Mouse (Mus musculus): ENCODE measurements around the gene Gm32802.
"Not testable (repeated sequence)": the region's sequence is repeated elsewhere in the genome, so short reads cannot be mapped to it uniquely, and the experiment has no call there.

Gm32802 gene

DNA sequence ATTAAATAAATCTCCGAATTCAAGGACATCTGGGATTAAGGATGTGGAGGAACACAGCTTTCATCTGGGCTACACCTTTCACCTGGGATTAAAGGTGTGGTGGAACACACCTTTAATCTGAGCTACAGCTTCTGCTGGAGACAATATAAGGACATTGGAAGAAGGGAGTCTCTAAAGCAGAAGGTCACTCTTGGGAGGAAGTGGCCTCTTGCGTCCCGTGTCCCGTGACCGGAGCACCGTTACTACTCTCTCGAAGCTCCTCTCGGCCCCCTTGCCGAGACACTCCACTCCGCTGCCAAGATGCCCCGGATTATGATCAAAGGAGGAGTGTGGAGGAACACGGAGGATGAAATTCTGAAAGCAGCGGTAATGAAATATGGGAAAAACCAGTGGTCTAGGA lies at the start of gene Gm32802:
Gene Gm32802, plus strand, starts transcription at position 301 of the 400 bp plus-strand sequence.
- DNase-seq (ENCODE audit: low spot score in 2 of 2) = not testable (repeated sequence)

DNA sequence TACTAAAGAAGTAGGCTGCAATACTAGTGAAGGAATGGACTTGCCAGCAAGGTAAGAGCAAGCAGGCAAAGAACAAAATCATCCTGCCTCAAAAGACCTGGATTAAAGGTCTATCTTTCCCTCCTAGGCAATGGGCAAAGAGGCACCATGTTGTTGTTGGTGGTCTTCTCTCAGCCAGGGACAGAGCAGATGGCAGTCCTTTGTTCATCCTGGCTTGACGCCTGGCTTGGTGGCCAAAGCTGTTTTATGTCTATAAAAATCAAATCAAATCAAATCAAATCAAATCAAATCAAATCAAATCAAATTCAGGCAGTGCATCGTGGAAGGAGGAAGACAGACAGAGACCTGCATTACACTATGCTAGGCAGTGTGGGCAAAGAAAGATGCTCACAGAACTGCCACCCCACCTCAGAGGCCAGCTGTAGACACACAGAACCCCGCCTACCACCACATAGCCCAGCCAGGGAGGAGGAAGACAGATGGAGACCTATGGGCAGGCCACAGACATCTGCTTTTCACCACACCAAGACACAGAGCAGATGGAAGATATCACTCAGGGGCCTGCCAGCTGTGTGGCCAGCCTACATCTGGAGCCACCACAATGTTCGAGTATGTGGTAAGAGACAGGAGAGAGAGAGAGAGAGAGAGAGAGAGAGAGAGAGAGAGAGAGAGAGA lies 42.6 kb upstream of the Gm32802 start:
- DNase-seq (ENCODE audit: low spot score in 2 of 2) = not testable (repeated sequence)

DNA sequence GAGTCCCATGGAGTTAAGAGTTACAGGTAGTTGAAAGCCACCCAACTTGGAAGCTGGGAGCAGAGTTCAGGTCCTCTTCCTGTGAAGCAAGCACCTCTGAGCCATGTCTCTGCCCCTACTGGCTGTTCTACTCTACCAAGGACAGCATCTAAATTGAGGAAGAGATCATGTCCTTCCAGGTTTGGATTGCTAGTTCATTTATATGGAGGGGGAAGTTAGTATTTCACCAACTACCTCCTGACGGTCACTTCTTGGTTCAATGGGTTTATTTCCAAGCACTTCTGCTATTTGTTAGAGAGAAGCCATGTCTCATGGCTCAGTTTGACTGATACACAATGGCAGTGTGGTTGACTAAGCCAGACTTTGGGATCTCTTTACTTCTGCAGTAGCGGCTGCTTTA lies 30.9 kb upstream of the Gm32802 start:
- DNase-seq (ENCODE audit: low spot score in 2 of 2) = not testable (repeated sequence)

DNA sequence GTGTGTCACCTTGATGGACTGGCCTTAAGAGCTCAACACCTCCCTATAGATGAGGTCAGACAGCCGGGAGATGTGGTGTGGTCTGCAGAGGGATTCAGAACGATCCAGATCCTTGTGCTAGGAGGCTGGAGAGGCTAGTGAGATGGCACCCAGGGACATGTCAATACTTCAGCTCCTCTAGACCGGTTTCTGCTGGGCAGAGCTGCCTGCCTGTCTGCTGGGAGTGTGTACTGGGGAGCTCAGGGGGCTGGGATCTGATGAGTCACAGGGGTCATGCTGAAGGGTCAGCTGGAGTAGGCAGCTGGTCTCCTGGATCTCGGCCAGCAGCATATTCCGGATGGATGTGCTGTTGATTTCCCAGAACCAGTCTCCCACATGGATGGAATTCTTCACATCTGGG lies 25.9 kb upstream of the Gm32802 start:
- not testable (repeated sequence) for DNase-seq (ENCODE audit: low spot score in 2 of 2)

DNA sequence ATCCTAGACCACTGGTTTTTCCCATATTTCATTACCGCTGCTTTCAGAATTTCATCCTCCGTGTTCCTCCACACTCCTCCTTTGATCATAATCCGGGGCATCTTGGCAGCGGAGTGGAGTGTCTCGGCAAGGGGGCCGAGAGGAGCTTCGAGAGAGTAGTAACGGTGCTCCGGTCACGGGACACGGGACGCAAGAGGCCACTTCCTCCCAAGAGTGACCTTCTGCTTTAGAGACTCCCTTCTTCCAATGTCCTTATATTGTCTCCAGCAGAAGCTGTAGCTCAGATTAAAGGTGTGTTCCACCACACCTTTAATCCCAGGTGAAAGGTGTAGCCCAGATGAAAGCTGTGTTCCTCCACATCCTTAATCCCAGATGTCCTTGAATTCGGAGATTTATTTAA lies 17.8 kb upstream of the Gm32802 start, which contains the start of gene Gm32717:
Gene Gm32717, minus strand, starts transcription at position 101 of the 400 bp plus-strand sequence.
- DNase-seq (ENCODE audit: low spot score in 2 of 2) = not testable (repeated sequence)

DNA sequence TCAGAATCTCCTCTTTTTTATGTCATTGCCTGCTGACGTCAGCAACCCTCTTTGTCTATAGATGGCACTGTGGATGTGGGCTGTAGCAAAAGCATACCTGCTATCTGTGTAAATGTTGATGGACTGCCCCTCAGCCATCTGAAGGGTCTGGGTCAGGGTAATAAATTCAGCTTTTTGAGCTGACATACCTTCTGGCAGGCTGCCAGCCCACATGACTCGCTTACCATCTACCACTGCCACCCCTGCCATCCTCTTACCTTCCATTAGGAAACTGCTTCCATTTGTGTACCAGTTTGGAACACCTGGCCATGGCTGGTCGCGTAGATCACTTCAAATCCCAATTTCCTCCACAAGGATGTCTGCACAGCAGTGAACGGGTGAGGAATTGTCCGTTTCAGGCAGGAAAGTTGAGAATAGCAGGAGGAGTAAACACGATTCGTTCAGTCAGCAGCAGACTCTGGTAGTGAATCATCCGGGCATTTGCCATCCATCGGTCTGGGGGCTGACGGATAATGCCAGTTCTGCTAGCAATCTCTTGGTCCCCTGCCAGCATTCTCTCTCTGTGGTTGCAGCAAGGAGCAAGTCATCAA lies 9.4 kb upstream of the Gm32802 start:
- DNase-seq (ENCODE audit: low spot score in 2 of 2) = not testable (repeated sequence)

DNA sequence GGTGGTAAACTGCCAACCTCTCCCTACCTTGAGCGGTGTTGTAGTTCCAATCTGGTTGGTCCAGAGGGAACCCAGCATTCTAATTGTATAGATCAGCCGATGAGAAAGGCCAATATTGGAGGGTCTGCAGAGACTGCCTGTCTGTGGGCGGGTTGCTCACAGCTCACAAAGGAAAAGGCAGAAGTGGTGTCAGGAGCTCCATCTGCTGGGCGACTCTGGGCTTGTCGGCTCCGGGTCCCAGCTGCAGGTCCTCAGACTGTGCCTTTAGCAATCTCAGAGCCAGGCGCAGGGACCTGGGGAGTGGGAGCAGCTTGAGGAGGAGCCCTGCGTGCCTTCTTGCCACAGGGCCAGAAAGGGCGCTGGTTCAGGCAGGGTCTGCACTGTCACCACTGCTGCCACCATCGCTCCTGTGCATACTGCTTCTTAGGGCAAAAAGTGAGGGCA lies 7.6 kb upstream of the Gm32802 start:
- no peak for DNase-seq (ENCODE audit: low spot score in 2 of 2)

DNA sequence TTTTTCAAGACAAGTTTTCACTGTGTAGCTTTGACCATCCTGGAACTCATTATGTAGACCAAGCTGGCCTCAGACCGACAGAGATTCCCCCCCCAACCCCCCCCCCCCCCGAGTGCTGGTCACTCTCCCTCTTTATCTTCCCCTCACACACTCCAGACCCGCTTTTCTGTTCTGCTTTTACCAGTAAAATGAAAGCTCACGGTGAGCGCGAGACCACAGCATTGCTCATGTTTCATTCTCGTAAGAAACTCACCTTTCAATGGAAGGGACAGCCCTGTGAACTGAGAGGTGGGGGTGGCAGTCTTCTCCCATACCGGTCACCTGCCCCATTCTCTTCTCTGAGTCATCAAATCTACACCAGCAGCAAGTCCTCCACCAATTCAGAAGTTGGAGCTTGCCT lies 10.3 kb downstream of the Gm32802 start:
- not testable (repeated sequence) for DNase-seq (ENCODE audit: low spot score in 2 of 2)

DNA sequence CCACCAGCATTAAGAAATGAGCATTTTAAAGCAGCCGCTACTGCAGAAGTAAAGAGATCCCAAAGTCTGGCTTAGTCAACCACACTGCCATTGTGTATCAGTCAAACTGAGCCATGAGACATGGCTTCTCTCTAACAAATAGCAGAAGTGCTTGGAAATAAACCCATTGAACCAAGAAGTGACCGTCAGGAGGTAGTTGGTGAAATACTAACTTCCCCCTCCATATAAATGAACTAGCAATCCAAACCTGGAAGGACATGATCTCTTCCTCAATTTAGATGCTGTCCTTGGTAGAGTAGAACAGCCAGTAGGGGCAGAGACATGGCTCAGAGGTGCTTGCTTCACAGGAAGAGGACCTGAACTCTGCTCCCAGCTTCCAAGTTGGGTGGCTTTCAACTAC lies 12.9 kb downstream of the Gm32802 start:
- not testable (repeated sequence) for DNase-seq (ENCODE audit: low spot score in 2 of 2)

DNA sequence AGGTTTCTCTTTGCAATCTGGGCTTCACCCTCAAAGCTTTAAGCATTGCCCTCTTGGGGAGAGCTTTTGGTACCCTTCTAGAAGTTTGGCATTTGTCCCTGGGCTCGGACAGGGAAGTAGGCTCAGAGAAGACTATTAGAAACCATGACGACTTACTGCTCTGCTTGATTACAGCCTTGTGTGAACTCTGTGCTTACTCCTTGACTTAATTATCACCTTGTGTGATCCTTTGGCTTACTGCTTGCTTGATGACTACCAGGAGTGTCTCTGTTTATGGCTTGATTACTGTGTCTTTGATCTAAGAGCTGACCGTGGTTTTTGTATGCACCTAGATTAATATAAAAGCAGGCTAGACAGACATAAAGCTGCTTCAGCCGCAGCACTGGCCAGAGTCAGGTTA lies 19.6 kb downstream of the Gm32802 start:
- DNase-seq (ENCODE audit: low spot score in 2 of 2) = not testable (repeated sequence)

DNA sequence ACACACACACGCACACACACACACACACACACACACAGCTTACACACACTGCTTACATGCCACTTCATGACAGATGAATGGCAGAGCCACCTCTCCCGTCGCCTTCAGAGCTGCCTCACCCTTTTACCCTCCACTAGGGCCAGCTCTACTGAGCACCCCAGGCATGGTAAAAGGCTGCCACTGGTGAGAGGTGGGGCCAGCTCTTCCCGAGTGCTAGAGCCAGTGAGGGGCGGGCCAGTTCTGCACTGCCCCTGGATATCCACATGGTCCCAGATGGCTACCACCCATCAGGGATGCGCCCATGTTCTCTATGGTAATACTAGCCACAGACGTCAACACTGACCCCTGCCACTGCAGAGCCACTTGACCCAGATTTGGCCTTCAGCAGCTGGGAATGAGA lies 24.1 kb downstream of the Gm32802 start:
- DNase-seq (ENCODE audit: low spot score in 2 of 2) = not testable (repeated sequence)

DNA sequence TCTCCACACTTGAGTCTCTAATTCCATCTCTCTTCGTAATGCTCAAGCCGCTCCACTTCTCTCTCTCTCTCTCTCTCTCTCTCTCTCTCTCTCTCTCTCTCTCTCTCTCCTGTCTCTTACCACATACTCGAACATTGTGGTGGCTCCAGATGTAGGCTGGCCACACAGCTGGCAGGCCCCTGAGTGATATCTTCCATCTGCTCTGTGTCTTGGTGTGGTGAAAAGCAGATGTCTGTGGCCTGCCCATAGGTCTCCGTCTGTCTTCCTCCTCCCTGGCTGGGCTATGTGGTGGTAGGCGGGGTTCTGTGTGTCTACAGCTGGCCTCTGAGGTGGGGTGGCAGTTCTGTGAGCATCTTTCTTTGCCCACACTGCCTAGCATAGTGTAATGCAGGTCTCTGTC lies 24.5 kb downstream of the Gm32802 start:
- not testable (repeated sequence) for DNase-seq (ENCODE audit: low spot score in 2 of 2)

DNA sequence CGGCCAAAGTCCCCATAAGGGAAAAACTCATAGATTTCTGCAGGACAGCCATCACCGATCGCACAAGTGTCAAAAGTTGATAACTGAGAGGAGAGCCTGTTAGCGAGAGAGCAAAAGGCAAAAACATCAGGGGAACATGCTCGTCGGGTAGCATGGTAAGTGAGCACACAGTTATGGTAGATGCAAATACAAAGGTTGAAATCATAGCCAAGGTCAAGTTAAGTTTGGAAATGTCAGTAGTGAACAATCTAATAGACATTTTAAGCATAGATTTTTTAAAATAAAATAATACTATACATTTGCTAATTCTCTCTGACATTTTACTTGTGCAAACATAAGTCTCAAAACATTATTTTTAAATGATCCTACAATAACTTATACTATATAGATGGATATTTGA lies 36.5 kb downstream of the Gm32802 start, which contains the start of gene Iltifb:
Gene Iltifb, minus strand, starts transcription at position 101 of the 400 bp plus-strand sequence.
- no peak for DNase-seq (ENCODE audit: low spot score in 2 of 2)

DNA sequence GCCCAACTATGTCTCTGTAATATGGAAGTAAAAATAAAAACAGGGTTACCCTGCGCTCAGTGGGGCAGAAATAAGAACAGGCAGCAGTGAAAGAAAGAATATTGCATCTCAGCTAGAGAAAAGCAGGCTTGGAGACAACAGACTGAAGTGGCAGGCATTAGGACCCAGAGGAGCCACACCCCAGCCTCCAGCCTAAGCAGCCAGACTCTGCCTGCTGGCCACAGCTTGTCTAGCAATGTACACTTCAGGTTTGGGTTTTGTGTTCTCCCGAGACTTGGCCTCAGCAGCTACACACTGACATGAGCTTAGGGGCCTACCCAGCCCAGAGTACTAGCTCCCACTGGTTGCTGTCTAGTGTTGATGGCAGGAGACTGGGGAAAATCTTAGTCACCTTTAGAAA lies 43.6 kb downstream of the Gm32802 start:
- not testable (repeated sequence) for DNase-seq (ENCODE audit: low spot score in 2 of 2)
